Mouse (Mus musculus) thymus, postnatal 4 days (tissue): ENCODE measurements around the gene Hao1.

ENCODE experiments used
- DNase-seq: peaks from one replicate; pipeline ENCODE4 v3.0.0; 2021

The Hao1 gene

GRCm38 (mm10) chr2:134462321-134462720, 91.8 kb downstream of the Hao1 start:
- DNase-seq, result no peak

- DNase-seq, result no peak
Observed at GRCm38 (mm10) chr2:134460831-134461230, 93.3 kb downstream of the Hao1 start.

DNA sequence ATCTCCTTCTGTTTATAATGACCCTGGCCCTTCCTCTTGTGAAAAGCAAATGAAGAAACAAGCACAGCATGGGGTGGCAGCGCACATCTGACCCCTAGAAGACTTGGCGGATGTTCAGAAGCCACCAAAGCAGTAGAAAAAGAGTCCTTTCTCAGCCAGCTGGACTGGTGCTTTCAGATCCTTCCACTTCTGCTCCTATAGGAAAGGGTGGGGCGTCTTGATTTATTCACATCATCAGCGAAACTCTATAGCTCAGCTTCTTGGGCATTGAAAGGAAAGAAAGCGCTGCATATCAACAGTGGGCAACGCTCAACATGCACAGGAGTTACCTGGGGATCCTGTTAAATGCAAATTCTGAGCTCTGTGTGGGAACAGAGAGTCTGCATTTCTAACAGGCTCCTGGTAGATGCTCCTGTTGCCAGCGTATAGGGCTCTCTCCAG, 98.1 kb downstream of the Hao1 start:
- no peak for DNase-seq

- no peak for DNase-seq
Observed at GRCm38 (mm10) chr2:134452748-134453147, 101.4 kb downstream of the Hao1 start.

DNA sequence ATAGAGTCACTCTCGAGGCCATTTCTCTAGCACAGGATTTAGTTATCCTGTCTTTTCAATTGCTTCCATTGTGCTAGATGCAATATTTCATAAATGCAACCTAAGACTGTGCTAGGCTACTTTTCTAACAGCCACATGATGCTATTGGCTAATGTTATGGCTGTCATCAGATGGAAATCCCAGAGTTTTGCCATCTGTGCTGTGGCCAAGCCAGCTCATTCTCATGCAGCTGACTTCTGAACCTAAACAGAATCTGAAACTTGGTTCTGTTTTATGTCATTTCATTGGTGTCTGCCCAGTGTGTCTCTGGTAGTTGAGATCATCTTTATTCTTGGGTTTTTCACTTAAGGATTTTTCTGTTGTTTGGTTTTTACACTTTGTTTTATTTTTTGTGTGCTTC, 103.2 kb downstream of the Hao1 start:
- DNase-seq, result no peak
